Mouse (Mus musculus): ENCODE measurements around the gene Olfr640.

The Olfr640 gene

DNA sequence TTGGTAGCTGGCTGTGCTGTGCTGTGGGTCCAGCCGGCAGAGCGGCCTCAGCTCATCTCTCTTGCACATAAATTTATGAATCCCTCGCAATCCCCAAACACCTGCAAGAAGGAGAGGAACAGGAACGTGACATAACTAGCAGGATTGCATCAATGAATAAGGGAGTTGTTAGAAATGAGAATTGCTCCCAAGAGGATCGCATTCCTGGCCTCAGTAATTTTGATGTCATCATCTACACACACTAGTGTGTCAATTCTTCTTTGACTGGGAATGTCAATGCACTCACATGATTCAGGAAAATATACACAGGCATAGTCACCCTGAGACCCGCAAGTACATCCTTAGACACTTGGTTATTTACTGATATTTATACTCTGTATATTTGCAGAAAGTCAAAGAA lies at the start of gene Olfr640:
Gene Olfr640 (minus strand): TSS at position 101 of the 400 bp plus-strand sequence.
- DNase-seq (ENCODE audit: low read depth in 2 of 2, low spot score in 2 of 2): no peak

DNA sequence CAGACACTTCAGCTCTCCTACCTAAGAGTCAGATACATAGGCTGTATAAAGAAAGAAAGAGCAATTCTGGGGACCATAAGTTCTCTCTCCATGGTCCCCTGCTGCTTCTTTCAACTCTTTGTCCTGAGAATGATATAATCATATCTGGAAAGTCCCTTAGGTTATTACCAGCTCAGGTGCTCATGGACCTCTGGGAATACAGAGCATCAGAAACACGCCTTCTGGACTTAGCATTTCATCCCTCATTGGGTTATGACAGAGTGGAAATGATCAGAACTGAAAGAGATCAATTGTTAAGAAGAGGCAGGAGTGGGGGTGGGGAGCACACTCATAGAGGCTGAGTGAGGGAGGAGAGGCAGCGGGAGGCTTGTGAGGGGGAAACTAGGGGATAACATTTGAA lies 46.4 kb upstream of the Olfr640 start, which contains the start of gene Olfr644:
Gene Olfr644 (minus strand): TSS at position 101 of the 400 bp plus-strand sequence.
- DNase-seq (ENCODE audit: low read depth in 2 of 2, low spot score in 2 of 2): no peak

DNA sequence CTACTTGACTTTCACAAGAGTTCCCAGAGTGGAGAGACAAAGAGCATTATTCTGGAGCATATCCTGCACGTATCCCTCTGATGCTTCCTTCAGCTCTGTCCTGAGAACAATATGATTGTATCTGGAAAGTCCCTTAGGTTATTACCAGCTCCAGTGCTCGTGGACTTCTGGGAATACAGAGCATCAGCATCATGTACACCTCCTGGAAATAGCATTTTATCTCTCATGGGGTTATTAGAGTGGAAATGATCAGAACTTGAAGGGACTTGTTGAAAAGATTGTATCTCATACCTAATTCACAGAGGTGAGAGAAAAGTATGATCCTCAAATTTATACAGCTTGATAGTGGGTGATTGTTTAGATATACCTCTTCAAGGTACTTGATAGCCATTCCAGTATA lies 36.0 kb upstream of the Olfr640 start, which contains the start of gene 4930516K23Rik:
Gene 4930516K23Rik (minus strand): TSS at position 101 of the 400 bp plus-strand sequence.
- no peak for DNase-seq (ENCODE audit: low read depth in 2 of 2, low spot score in 2 of 2)

DNA sequence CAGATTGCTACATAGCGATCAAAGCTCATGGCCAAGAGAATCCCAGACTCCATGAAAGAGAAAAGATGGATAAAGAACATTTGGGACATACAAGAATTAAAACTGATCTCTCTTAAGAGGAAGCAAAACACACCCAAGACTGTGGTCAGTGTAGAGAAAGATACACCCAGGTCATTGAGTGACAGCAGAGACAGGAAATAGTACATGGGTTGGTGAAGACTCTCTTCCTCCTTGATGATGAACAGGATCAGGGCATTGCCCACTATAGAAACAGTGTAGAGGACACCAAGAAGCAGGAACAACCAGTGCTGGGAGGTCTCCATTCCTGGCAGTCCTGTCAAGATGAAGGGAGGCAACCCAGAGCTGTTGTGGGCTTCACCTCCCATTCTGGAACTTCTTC lies 33.8 kb upstream of the Olfr640 start:
- DNase-seq (ENCODE audit: low read depth in 2 of 2, low spot score in 2 of 2): no peak

DNA sequence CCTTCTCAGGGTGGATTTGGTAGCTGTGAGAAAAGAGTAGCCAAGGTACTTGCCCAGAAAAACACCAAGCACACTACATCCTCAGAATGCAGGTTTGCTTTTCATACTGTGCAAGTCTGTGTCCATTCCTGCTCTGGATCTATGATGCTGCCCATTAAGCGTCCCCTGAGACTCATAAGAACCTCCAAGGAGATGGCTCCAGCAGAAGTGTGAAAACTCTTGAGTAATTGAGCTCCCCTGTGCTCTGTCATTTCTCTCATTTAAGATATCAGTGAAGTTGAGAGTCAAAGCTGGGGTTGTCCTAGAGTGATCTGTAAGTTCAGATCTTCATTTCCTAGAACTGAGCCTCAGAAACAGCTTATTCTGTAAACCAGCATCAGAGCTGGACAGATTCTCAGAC lies 27.2 kb upstream of the Olfr640 start, which contains the start of gene Olfr642:
Gene Olfr642 (minus strand): TSS at position 101 of the 400 bp plus-strand sequence.
- DNase-seq (ENCODE audit: low read depth in 2 of 2, low spot score in 2 of 2): no peak

DNA sequence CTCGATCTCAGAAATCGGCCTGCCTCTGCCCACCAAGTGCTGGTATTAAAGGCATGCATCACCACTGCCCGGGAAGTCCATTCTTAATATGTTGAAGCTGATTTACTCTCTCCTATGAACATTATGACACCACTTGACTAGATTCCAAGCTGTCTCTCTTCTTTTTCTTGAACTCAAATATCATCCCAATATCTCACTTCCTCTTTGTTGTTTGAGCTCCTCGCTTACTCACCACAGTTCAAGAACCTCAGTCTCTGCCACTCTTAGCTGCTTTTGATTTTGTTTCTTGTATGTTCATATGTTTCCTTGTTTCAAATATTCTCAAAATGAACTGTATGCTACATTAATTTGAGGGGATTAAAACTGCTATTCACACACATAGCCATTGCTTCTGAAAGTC lies 25.4 kb upstream of the Olfr640 start:
- DNase-seq (ENCODE audit: low read depth in 2 of 2, low spot score in 2 of 2): no peak

DNA sequence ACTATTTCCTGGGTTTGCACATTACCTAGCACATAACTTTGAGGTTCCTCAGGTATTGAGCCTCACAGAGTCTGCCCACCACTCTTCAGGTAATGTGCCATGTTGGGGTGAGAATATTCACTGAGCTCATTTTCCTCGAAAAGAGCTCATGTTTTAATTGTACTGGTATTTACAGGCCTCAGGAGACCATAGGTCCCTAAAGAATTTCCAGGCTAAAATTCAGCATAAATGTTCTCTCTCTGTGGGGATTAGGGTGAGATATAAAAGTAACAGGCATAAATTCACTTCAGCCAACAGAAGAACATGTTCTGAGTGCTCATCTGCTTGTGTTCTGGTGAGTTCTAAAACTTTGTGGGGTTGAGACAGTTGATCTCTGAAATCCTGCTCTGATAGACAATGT lies 9.8 kb upstream of the Olfr640 start, which contains the start of gene Olfr641:
Gene Olfr641 (plus strand): TSS at position 301 of the 400 bp plus-strand sequence.
- DNase-seq (ENCODE audit: low read depth in 2 of 2, low spot score in 2 of 2): no peak

DNA sequence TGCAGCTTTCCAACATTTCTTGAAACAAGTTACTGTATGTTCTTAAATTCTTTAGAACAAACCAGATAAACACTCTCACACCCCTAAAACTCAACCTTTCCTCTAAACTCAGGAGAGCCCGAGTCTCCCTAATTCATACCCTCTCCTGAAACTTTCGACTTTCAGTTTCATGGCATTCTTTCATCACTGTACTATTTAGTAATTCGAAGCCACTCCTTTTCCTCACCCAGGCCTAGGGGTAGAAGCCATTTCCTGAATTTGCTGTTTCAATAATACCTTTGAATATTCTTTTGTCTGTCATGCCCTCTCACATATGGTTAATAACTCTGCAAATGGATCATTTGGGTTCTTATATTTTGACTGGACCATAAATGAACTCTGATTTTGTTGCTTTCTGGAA lies 1.6 kb upstream of the Olfr640 start:
- no peak for DNase-seq (ENCODE audit: low read depth in 2 of 2, low spot score in 2 of 2)

DNA sequence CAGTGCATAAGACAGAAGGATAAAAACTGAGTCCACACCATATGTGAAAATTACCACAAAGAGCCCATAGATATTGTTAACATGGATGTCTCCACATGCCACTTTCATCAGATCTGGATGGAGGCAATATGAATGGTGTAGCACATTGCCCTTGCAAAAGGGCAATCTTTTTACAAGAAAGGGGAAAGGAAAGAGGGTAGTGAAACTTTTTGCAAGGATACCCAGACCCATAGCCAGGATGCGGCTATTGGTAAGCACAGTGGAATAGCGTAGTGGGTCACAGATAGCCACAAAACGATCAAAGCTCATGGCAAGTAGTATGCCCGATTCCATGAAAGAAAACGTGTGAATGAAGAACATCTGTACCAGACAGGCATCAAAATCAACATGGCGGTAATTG lies 3.7 kb downstream of the Olfr640 start:
- no peak for DNase-seq (ENCODE audit: low read depth in 2 of 2, low spot score in 2 of 2)

DNA sequence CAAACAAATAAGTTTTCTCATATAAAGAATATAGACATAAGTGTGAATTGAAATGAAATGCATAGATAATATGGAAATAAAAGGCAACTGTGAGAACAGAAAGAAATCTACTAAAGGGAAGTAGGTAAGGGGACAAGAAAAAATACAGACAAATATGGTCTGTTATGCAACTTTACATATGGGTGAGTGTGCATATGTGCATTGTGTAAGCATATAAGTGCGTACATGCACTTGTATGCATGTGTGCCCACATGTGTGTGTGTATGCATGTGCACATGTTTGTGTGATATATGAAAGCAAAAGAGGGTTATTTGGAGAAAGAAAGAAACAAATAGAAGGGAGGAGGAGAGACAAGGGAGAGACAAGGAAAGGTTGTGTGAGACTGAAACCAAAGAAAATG lies 6.4 kb downstream of the Olfr640 start:
- DNase-seq (ENCODE audit: low read depth in 2 of 2, low spot score in 2 of 2): no peak

DNA sequence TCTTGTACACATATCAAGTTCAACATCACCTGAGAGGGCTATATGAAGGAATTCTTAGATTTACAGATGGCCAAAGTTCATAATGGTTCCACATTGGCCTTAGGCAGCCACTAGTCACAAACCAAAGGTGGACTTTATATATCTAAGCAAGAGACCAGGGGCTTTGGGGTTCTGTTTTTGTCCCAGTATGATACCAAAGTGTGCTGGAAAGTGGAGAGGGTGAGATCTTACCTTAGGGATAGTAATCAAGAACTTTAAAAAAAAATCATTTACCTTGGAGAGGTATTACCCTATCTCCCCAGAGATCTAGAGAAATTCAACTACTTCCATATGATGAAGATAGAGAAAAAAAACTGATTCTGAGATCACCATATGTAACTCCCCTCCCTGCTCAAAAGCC lies 8.2 kb downstream of the Olfr640 start, which contains the start of gene Olfr639:
Gene Olfr639 (minus strand): TSS at position 101 of the 400 bp plus-strand sequence.
- no peak for DNase-seq (ENCODE audit: low read depth in 2 of 2, low spot score in 2 of 2)

DNA sequence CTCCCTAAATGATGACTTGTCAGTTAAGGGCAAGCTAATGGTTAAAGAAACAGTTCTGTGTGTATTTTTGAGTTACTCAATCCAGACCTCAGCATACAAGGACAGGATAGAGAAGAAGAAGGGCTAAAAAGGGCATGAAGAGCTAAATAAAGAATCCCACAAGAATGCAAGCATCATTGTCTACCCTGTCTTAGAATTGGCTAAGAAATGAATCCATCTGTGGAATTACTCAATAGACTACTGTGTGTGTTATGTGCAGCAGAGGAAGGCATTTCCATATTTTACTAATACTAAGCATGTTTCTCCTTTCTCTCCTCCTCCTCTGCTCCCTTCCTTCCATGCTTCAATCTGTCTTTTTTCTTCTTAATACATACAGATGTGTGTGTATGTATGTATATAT lies 26.2 kb downstream of the Olfr640 start:
- DNase-seq (ENCODE audit: low read depth in 2 of 2, low spot score in 2 of 2): no peak

DNA sequence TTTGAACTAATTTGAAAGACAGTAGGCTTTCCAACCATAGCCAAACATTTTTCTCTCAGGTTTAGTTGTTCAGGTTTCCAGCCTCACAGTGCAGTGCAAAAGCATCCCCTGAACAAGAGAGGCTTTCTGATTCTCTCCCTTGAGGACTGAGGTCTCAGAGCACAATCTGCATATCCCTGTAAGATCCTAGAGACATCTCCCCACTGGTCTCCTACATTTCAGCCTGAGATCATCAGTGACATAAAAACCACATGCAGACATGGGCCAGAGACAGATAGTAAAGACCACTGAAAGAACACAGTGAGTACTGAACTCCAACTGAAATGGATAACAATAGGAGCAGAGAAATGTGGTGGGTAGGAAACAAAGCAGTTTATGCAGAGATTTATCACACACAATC lies 26.9 kb downstream of the Olfr640 start, which contains the start of gene Olfr638:
Gene Olfr638 (plus strand): TSS at position 301 of the 400 bp plus-strand sequence.
- no peak for DNase-seq (ENCODE audit: low read depth in 2 of 2, low spot score in 2 of 2)

DNA sequence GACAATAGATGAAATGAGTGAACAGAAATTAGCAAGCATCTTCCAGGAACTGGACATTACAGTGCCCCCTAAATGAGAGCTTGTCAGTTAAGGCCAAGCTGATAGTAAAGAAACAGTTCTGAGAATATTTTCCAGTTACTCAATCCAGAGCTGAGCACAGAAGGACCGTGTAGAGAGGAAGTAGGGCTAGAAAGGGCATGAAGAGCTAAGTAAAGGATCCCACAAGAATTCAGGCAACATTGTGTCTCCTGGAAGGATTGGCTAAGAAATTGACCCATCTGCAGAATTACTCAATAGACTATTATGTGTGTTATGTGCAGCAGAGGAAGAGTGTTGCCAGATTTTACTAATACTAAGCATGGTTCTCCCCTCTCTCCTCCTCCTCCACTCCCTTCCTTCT lies 53.6 kb downstream of the Olfr640 start:
- DNase-seq (ENCODE audit: low read depth in 2 of 2, low spot score in 2 of 2): no peak

DNA sequence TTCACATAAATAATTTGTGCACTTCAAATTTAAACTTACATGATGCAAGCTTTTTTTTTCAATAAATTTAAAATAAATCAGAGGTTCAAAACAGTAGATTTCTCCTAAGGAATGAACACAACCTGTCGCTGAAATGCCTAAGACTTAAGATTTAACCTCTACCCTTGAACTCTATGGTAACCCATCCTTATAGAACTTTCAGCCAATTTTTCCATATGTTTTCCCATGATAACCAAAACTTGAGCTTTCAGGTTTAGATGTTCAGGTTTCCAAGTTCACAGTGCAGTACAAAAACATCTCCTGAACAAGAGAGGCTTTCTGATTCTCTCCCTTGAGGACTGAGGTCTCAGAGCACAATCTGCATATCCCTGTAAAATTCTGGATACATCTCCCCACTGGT lies 54.5 kb downstream of the Olfr640 start, which contains the start of gene Olfr635:
Gene Olfr635 (plus strand): TSS at position 301 of the 400 bp plus-strand sequence.
- no peak for DNase-seq (ENCODE audit: low read depth in 2 of 2, low spot score in 2 of 2)

Data from CD8-positive naive resting alpha-beta T cell, adult 2 months (primary cell).